Mouse (Mus musculus) stomach, postnatal 0 days (tissue): Measurements from ENCODE around the gene Hivep2. TPM values are rescaled to one million over a fixed set of nuclear protein-coding genes. Genes with fewer than 3 reads are reported as not detected.

Experiments used
- ATAC-seq: fragments of 200-750 bp; cut with Nextera tagmentation; 2 replicates; pipeline ENCODE4 v1.8.0; 2017; ENCODE audit not compliant: low FRiP score, low TSS enrichment
- DNase-seq: peaks from one replicate; pipeline ENCODE4 v3.0.0-alpha.2; 2016; ENCODE audit warnings: low spot score
- H3K27ac ChIP-seq: fragments of 300-500 bp; sonication (generic); replicated peaks from 2 replicates; pipeline ENCODE4 v1.5.1; 2014; ENCODE audit warnings: mild to moderate bottlenecking, control low read depth
- H3K27me3 ChIP-seq: fragments of 300-500 bp; sonication (generic); 2 replicates; pipeline ENCODE4 v1.6.1; 2014; ENCODE audit warnings: low read length; ENCODE audit not compliant: control insufficient read depth, insufficient read depth
- H3K36me3 ChIP-seq: fragments of 300-500 bp; sonication (generic); 2 replicates; pipeline ENCODE4 v1.6.1; 2014; ENCODE audit warnings: low read length, mixed read lengths; ENCODE audit not compliant: control insufficient read depth, insufficient read depth
- H3K4me1 ChIP-seq: fragments of 300-500 bp; sonication (generic); replicated peaks from 2 replicates; pipeline ENCODE4 v1.6.1; 2014; ENCODE audit warnings: antibody characterized with exemption; ENCODE audit not compliant: control insufficient read depth, insufficient read depth
- H3K4me2 ChIP-seq: fragments of 300-500 bp; sonication (generic); replicated peaks from 2 replicates; pipeline ENCODE4 v1.6.1; 2014; ENCODE audit warnings: low read depth, mild to moderate bottlenecking, control low read depth, moderate library complexity
- H3K4me3 ChIP-seq: fragments of 300-500 bp; sonication (generic); 2 replicates; pipeline ENCODE4 v1.5.1; 2014; ENCODE audit warnings: low read depth, low read length, control low read depth
- H3K9ac ChIP-seq: fragments of 300-500 bp; sonication (generic); 2 replicates; pipeline ENCODE4 v1.6.1; 2014; ENCODE audit warnings: mild to moderate bottlenecking, low read length, control low read depth, mixed read lengths
- H3K9me3 ChIP-seq: fragments of 300-500 bp; sonication (generic); 2 replicates; pipeline ENCODE4 v1.6.1; 2016; ENCODE audit warnings: low read length; ENCODE audit not compliant: control insufficient read depth
- CTCF ChIP-seq: IDR thresholded peaks from 2 replicates; pipeline ENCODE4 v1.5.1; 2016; ENCODE audit warnings: antibody characterized with exemption, low read depth, mild to moderate bottlenecking, moderate library complexity
- EP300 ChIP-seq: optimal IDR thresholded peaks from 2 replicates; pipeline ENCODE3; 2016; ENCODE audit warnings: antibody characterized with exemption
- WGBS: fragments of 180-500 bp; shearing (Covaris S2); extraction: QIAGEN DNeasy Blood & Tissue Kit; methylation state at CpG from one replicate; pipeline ENCODE4 v1.1.7; 2014; 5-methylcytosine and 5-hydroxymethylcytosine counted together
- polyA plus RNA-seq: library from polyadenylated mRNA; unstranded; fragments of >200 nt; fragmentation: Nextera tagmentation; extraction: Ambion mirVana; gene quantifications from 2 replicates; pipeline ENCODE4 v1.2.1, GENCODE M21; 2015

Gene Hivep2
- polyA plus RNA-seq, 1 experiment from 2014 or later: 3.1 TPM

GRCm38 (mm10) chr10:14048322-14048915 lies 82.5 kb downstream of the Hivep2 start:
- DNase-seq (no peak), ATAC-seq (peak; percentile 78)
- no peaks in the 10 kb centered on the region for H3K36me3 ChIP-seq
- no peaks in the 10 kb centered on the region for H3K9me3 ChIP-seq
- H3K4me1 ChIP-seq: peaks cover 9% of the 10 kb centered on the region; the same call in 1 of the 2 replicates
- peak overlapping the region; percentile 49; the same call in 1 of the 2 replicates for H3K27ac ChIP-seq
- H3K4me2 ChIP-seq: no peak overlapping the region
- H3K9ac ChIP-seq: no peak overlapping the region
- no peaks in the 10 kb centered on the region for H3K27me3 ChIP-seq
- no peak overlapping the region for H3K4me3 ChIP-seq
- TF ChIP-seq CTCF (peak; percentile 15), EP300 (no peak)
- WGBS: 35% methylated on average over 5 of the region's 5 CpGs

- Histone ChIP-seq H3K27ac (peak overlapping the region; percentile 49; the same call in 1 of the 2 replicates), H3K36me3 (no peaks in the 10 kb centered on the region), H3K9me3 (no peaks in the 10 kb centered on the region), H3K4me1 (peaks cover 9% of the 10 kb centered on the region; the same call in 1 of the 2 replicates), H3K9ac (no peak overlapping the region), H3K4me3 (no peak overlapping the region), H3K27me3 (no peaks in the 10 kb centered on the region), H3K4me2 (no peak overlapping the region)
- WGBS: 65% methylated on average over 10 of the region's 10 CpGs
- ATAC-seq (no peak), DNase-seq (no peak)
- TF ChIP-seq CTCF (no peak), EP300 (no peak)
Observed at GRCm38 (mm10) chr10:14048916-14049445, 83.1 kb downstream of the Hivep2 start.

GRCm38 (mm10) chr10:14049686-14050085 lies 83.8 kb downstream of the Hivep2 start:
- Histone ChIP-seq H3K36me3 (no peaks in the 10 kb centered on the region), H3K9ac (no peak overlapping the region), H3K4me3 (no peak overlapping the region), H3K4me1 (peaks cover 9% of the 10 kb centered on the region; the same call in 1 of the 2 replicates), H3K4me2 (no peak overlapping the region), H3K27me3 (no peaks in the 10 kb centered on the region), H3K27ac (no peak overlapping the region), H3K9me3 (no peaks in the 10 kb centered on the region)
- no peak for DNase-seq
- ATAC-seq: no peak
- 90% methylated on average over 6 of the region's 6 CpGs for WGBS
- TF ChIP-seq CTCF (no peak), EP300 (no peak)

GRCm38 (mm10) chr10:14050586-14050985 lies 84.7 kb downstream of the Hivep2 start:
- Histone ChIP-seq H3K9me3 (no peaks in the 10 kb centered on the region), H3K4me1 (peaks cover 9% of the 10 kb centered on the region; the same call in 1 of the 2 replicates), H3K4me2 (no peak overlapping the region), H3K9ac (no peak overlapping the region), H3K36me3 (no peaks in the 10 kb centered on the region), H3K4me3 (no peak overlapping the region), H3K27me3 (no peaks in the 10 kb centered on the region), H3K27ac (no peak overlapping the region)
- DNase-seq: no peak
- ATAC-seq: no peak
- WGBS: 95% methylated on average over 8 of the region's 8 CpGs
- TF ChIP-seq CTCF (no peak), EP300 (no peak)

GRCm38 (mm10) chr10:14052109-14052689 lies 86.3 kb downstream of the Hivep2 start:
- Histone ChIP-seq H3K9ac (no peak overlapping the region), H3K27me3 (no peaks in the 10 kb centered on the region), H3K4me3 (no peak overlapping the region), H3K36me3 (no peaks in the 10 kb centered on the region), H3K9me3 (no peaks in the 10 kb centered on the region), H3K27ac (no peak overlapping the region), H3K4me2 (no peak overlapping the region), H3K4me1 (peaks cover 17% of the 10 kb centered on the region)
- 88% methylated on average over 8 of the region's 8 CpGs for WGBS
- ATAC-seq (no peak), DNase-seq (no peak)
- TF ChIP-seq EP300 (no peak), CTCF (no peak)

GRCm38 (mm10) chr10:14054860-14055259 lies 89.0 kb downstream of the Hivep2 start:
- no peak overlapping the region for H3K4me3 ChIP-seq
- H3K27ac ChIP-seq: no peak overlapping the region; the same call in 1 of the 2 replicates
- H3K9me3 ChIP-seq: no peaks in the 10 kb centered on the region
- no peaks in the 10 kb centered on the region for H3K27me3 ChIP-seq
- H3K4me1 ChIP-seq: peaks cover 8% of the 10 kb centered on the region
- no peak for DNase-seq
- no peaks in the 10 kb centered on the region for H3K36me3 ChIP-seq
- no peak overlapping the region for H3K4me2 ChIP-seq
- 61% methylated on average over 4 of the region's 4 CpGs for WGBS
- TF ChIP-seq CTCF (no peak), EP300 (no peak)
- no peak overlapping the region for H3K9ac ChIP-seq
- ATAC-seq: no peak
